Comparison of ENCODE assay signal across 25 mouse cellular contexts in genomic region chr9:123862895-123863616, GRCm38 (mm10). TPM values are rescaled to one million over a fixed set of nuclear protein-coding genes. Genes with fewer than 3 reads are reported as not detected.
DNase-seq lines count a peak whose midpoint lies in the region; ATAC-seq and TF ChIP-seq lines count a peak whose summit lies in the region.
"Had no signal": no experiment of that assay in that cellular context is flagged by ENCODE, and none has a peak within 500 bp of the region (broad histone marks: within the 10 kb centered on the region; RNA-seq: fewer than 3 reads in every experiment).

No protein-coding gene starts in this region.

- no peaks in the 10 kb centered on the region; the same call in 1 of the 2 replicates for H3K79me2 ChIP-seq in CH12.LX (replicated peaks; ENCODE audit: control insufficient read depth, extremely low read depth, insufficient read depth, poor library complexity, severe bottlenecking)

- H3K9me3 ChIP-seq in CH12.LX (replicated peaks; ENCODE audit: low read length): no peaks in the 10 kb centered on the region
- H3K9me3 ChIP-seq: embryonic facial prominence, embryonic 10.5 days; forebrain, embryonic 10.5 days; heart, embryonic 12.5 days; hindbrain, embryonic 15.5 days had no signal

- DNase-seq in A20 (ENCODE audit: low read depth, low spot score): peak; percentile 78
- DNase-seq in CH12.LX (ENCODE audit: extremely low read depth): peak; percentile 43
- DNase-seq in urinary bladder, postnatal 36 days (ENCODE audit: low spot score in 2 of 2): no peak
- DNase-seq in testis, postnatal 10 days (ENCODE audit: low spot score): no peak
- DNase-seq in cerebellum, adult 11-12 months: no peak
- DNase-seq: adrenal gland, postnatal 14 days; cerebellum, adult 11 months; cerebellum, adult 9-11 months; cerebellum, postnatal 36 days; gastrocnemius, postnatal 36 days; heart, adult 2 months; heart, postnatal 36 days had no signal

- peak overlapping the region; percentile 69 for H3K4me2 ChIP-seq in CH12.LX (ENCODE audit: insufficient read depth, low read depth, poor library complexity, severe bottlenecking)
- H3K4me2 ChIP-seq: heart, embryonic 12.5 days; hindbrain, embryonic 15.5 days had no signal

- peak; percentile 58; the same call in 1 of the 2 replicates for ATAC-seq in common myeloid progenitor, adult 5-6 weeks (replicated peaks; ENCODE audit: low read depth, poor library complexity, severe bottlenecking)
- peak; percentile 70 for ATAC-seq in megakaryocyte progenitor cell, adult 5-6 weeks (replicated peaks; ENCODE audit: poor library complexity)
- ATAC-seq: activated CD4-positive, CD25-positive, alpha-beta regulatory T cell, adult 4 months; CD4-positive, CD25-positive, alpha-beta regulatory T cell, adult 4 months; forebrain, embryonic 14.5 days; intestine, embryonic 16.5 days; Patski had no signal

- no peak overlapping the region for H3K4me3 ChIP-seq in CH12.LX (replicated peaks in 1 of 3; ENCODE audit: low read depth in 2 of 3, low read length in 2 of 3, poor library complexity in 1 of 3)
- H3K4me3 ChIP-seq: embryonic facial prominence, embryonic 10.5 days; forebrain, embryonic 10.5 days; heart, adult 2 months; heart, embryonic 12.5 days; hindbrain, embryonic 15.5 days had no signal

- H3K27ac ChIP-seq in CH12.LX (ENCODE audit: insufficient read depth, low read depth): peak overlapping the region; percentile 97
- H3K27ac ChIP-seq: embryonic facial prominence, embryonic 10.5 days; forebrain, embryonic 10.5 days; heart, adult 2 months; hindbrain, embryonic 15.5 days had no signal

- H3K9ac ChIP-seq in CH12.LX (ENCODE audit: insufficient read depth, low read depth): peak overlapping the region; percentile 74
- H3K9ac ChIP-seq: heart, embryonic 12.5 days; hindbrain, embryonic 15.5 days had no signal

- H3K27me3 ChIP-seq in CH12.LX (replicated peaks): no peaks in the 10 kb centered on the region
- H3K27me3 ChIP-seq: heart, embryonic 12.5 days; hindbrain, embryonic 15.5 days had no signal

- no peaks in the 10 kb centered on the region for H3K36me3 ChIP-seq in CH12.LX (replicated peaks in 1 of 2; ENCODE audit: control insufficient read depth in 1 of 2, insufficient read depth in 1 of 2, low read length in 1 of 2)
- H3K36me3 ChIP-seq: embryonic facial prominence, embryonic 10.5 days; forebrain, embryonic 10.5 days; heart, embryonic 12.5 days; hindbrain, embryonic 15.5 days had no signal

- peak; percentile 98 for TF ChIP-seq EP300 in CH12.LX (IDR thresholded peaks at IDR 0.05; ENCODE audit: low read length)

- TF ChIP-seq RAD21 in CH12.LX (IDR thresholded peaks at IDR 0.05; ENCODE audit: low read depth, low read length): no peak; the same call in 1 of the 2 replicates

- peaks cover 17 to 76% of the 10 kb centered on the region in 2 experiments for H3K4me1 ChIP-seq in CH12.LX (ENCODE audit: control insufficient read depth in 1 of 2, insufficient read depth in 2 of 2)
- H3K4me1 ChIP-seq: embryonic facial prominence, embryonic 10.5 days; forebrain, embryonic 10.5 days; heart, embryonic 12.5 days; hindbrain, embryonic 15.5 days had no signal

- dilution Hi-C loops in CH12.LX (cut with MboI; ENCODE audit: extremely low pct_ligation_motif_present, extremely low pct_unique_long_range_greater_than_20kb, low sequenced_read_pairs): no loop called here

- in situ Hi-C loops in CH12.LX (cut with MboI; ENCODE audit: low pct_ligation_motif_present, low pct_unique_long_range_greater_than_20kb, low sequenced_read_pairs): no loop called here

- TF ChIP-seq POLR2A in CH12.LX (IDR thresholded peaks at IDR 0.05; ENCODE audit: low read depth, low read length): 0 out of 2 replicates have a peak, but pooled peaks have one; percentile 5

- TF ChIP-seq CTCF in CH12.LX (conservative IDR thresholded peaks at IDR 0.05 in 1 of 2, IDR thresholded peaks at IDR 0.05 in 1 of 2; ENCODE audit: low read depth in 2 of 2, low read length in 2 of 2): no peak

TF ChIP-seq in CH12.LX, 34 proteins besides CTCF, POLR2A, EP300 and RAD21:
- TF ChIP-seq TCF12 (IDR thresholded peaks at IDR 0.05; ENCODE audit: low read depth, low read length) (peak; percentile 83), MEF2A (IDR thresholded peaks at IDR 0.05; ENCODE audit: borderline replicate concordance, low read depth, low read length) (peak; percentile 85), ZNF384 (IDR thresholded peaks at IDR 0.05; ENCODE audit: low read depth, low read length) (peak; percentile 70), ELF1 (IDR thresholded peaks at IDR 0.05; ENCODE audit: low read depth, low read length) (peak; percentile 53; the same call in 1 of the 2 replicates), MXI1 (IDR thresholded peaks at IDR 0.05; ENCODE audit: low read depth, low read length) (no peak), MYC (IDR thresholded peaks at IDR 0.05; ENCODE audit: low read depth, low read length) (peak; percentile 37; the same call in 1 of the 2 replicates), USF2 (conservative IDR thresholded peaks at IDR 0.05; ENCODE audit: low read depth, low read length) (peak; percentile 58), JUN (IDR thresholded peaks at IDR 0.05; ENCODE audit: insufficient read depth, low read depth, low read length) (no peak), SIN3A (IDR thresholded peaks at IDR 0.05; ENCODE audit: low read length) (peak; percentile 83), E2F4 (IDR thresholded peaks at IDR 0.05; ENCODE audit: insufficient replicate concordance, low read depth, low read length) (no peak), ZMIZ1 (IDR thresholded peaks at IDR 0.05; ENCODE audit: low read depth, low read length) (no peak; the same call in 1 of the 2 replicates), ZC3H11A (IDR thresholded peaks at IDR 0.05; ENCODE audit: low read depth, low read length) (no peak), CHD1 (IDR thresholded peaks at IDR 0.05; ENCODE audit: low read depth, low read length) (no peak), TBP (conservative IDR thresholded peaks at IDR 0.05; ENCODE audit: low read depth, low read length) (peak; percentile 63), CHD2 (IDR thresholded peaks at IDR 0.05; ENCODE audit: low read length) (peak; percentile 77), IRF4 (IDR thresholded peaks at IDR 0.05; ENCODE audit: low read depth, low read length) (peak; percentile 97), RCOR1 (conservative IDR thresholded peaks at IDR 0.05; ENCODE audit: low read depth, low read length) (no peak; the same call in 1 of the 2 replicates), MAX (IDR thresholded peaks at IDR 0.05; ENCODE audit: low read length) (no peak; the same call in 1 of the 2 replicates), UBTF (IDR thresholded peaks at IDR 0.05; ENCODE audit: low read depth, low read length) (no peak), ETS1 (conservative IDR thresholded peaks at IDR 0.05; ENCODE audit: low read depth, low read length) (peak; percentile 82), JUND (conservative IDR thresholded peaks at IDR 0.05; ENCODE audit: low read depth, low read length) (peak; percentile 66; the same call in 1 of the 2 replicates), NRF1 (IDR thresholded peaks at IDR 0.05; ENCODE audit: low read depth, low read length) (no peak), USF1 (IDR thresholded peaks at IDR 0.05; ENCODE audit: low read depth, low read length) (peak; percentile 64), BHLHE40 (IDR thresholded peaks at IDR 0.05; ENCODE audit: low read depth, low read length) (peak; percentile 78)

RNA-seq across cellular contexts. Expression of gene Xcr1, which starts 1.2 kb away (rescaled TPM):
- total RNA-seq in CH12.LX (2012; rRNA removed): 0.92 and 1.9 TPM in 2 replicates
- 0.53 and 0.62 TPM in 2 replicates for total RNA-seq in CH12.LX (2014; rRNA removed)
- polyA plus RNA-seq in CH12.LX (2012; ENCODE audit: insufficient read length, low read depth): 0.56 and 0.57 TPM in 2 replicates
- not detected in 2 replicates for total RNA-seq in common myeloid progenitor, adult 5-6 weeks (2017)
- total RNA-seq in megakaryocyte progenitor cell, adult 5-6 weeks (2015): 0.10 and 0.15 TPM in 2 replicates
- total RNA-seq in megakaryocyte progenitor cell, adult 5-6 weeks (2017): 0.37 and 0.54 TPM in 2 replicates
- total RNA-seq: gastrocnemius, adult 8-10 months; gastrocnemius, postnatal 36 days; heart, adult 2 months; heart, postnatal 36 days; MEL had no signal
- polyA plus RNA-seq: embryonic facial prominence, embryonic 10.5 days; heart, embryonic 12.5 days had no signal

RNA-seq across cellular contexts. Expression of gene Fyco1, which starts 11.4 kb away (rescaled TPM):
- 6.9 and 10.2 TPM in 2 replicates for total RNA-seq in CH12.LX (2012; rRNA removed)
- total RNA-seq in CH12.LX (2014; rRNA removed): 1.9 and 2.1 TPM in 2 replicates
- 5.1 and 6.0 TPM in 2 replicates for polyA plus RNA-seq in CH12.LX (2012; ENCODE audit: insufficient read length, low read depth)
- total RNA-seq in common myeloid progenitor, adult 5-6 weeks (2017): 13.6 and 17.0 TPM in 2 replicates
- 13.0 and 16.4 TPM in 2 replicates for total RNA-seq in megakaryocyte progenitor cell, adult 5-6 weeks (2015)
- 10.9 and 14.6 TPM in 2 replicates for total RNA-seq in megakaryocyte progenitor cell, adult 5-6 weeks (2017)

RNA-seq across cellular contexts. Expression of gene Cxcr6, which starts 56.8 kb away (rescaled TPM):
- total RNA-seq in CH12.LX (2012; rRNA removed) (0.08 and 0.34 TPM in 2 replicates), CH12.LX (2014; rRNA removed) (1.4 and 1.5 TPM in 2 replicates)
- polyA plus RNA-seq in CH12.LX (2012; ENCODE audit: insufficient read length, low read depth): 0.80 and 1.0 TPM in 2 replicates
- total RNA-seq in common myeloid progenitor, adult 5-6 weeks (2017): 0.32 TPM in 1 of 2 replicates, not detected in the other
- not detected in 2 replicates for total RNA-seq in megakaryocyte progenitor cell, adult 5-6 weeks (2015)
- 0.21 TPM in 1 of 2 replicates, not detected in the other for total RNA-seq in megakaryocyte progenitor cell, adult 5-6 weeks (2017)
- total RNA-seq: adrenal gland, postnatal 14 days; gastrocnemius, adult 8-10 months; gastrocnemius, postnatal 36 days; heart, postnatal 36 days; MEL had no signal

Comparison
In these comparisons a context has a peak if more than half of its experiments do, and no peak if none do; other contexts are left out.
1. DNase-seq: peak in A20 (single experiment) and CH12.LX (single experiment); none in urinary bladder, postnatal 36 days (0 of 2), testis, postnatal 10 days (single experiment) and cerebellum, adult 11-12 months (single experiment).